19 mouse cellular contexts compared by ENCODE assay signal in the genomic region with DNA sequence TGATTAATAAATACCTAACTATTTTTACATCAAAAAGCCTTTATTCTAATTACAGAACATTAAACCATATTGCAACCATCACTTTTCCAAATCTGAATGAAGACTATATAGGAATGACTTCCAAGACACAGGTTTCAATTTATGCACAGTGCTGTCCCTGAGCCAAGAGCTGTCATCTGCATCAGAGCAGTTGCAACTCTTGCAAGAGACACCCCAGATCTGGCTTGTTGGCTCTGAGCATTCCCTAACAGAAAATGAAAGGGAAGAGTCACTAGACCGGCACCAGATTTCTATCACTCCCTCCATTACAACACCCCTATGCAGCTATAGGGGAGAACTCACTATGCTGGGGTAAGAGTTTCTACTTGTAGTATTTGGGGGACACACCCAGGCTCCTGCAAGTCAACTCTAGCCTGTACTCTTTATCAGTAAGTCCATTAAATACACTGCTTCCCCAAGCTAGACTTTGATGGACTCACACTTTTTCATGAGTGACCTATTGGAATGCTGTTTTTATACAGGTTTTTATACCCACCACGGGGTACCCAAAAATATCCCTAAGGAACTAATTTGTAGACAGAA. TPM values are rescaled to one million over a fixed set of nuclear protein-coding genes. Genes with fewer than 3 reads are reported as not detected.
DNase-seq lines count a peak whose midpoint lies in the region; ATAC-seq and TF ChIP-seq lines count a peak whose summit lies in the region.
"Had no signal": no experiment of that assay in that cellular context is flagged by ENCODE, and none has a peak within 500 bp of the region (broad histone marks: within the 10 kb centered on the region; RNA-seq: fewer than 3 reads in every experiment).

No protein-coding gene starts in this region.

- no peak for TF ChIP-seq POLR2A in kidney, adult 2 months (IDR thresholded peaks at IDR 0.05; ENCODE audit: low read depth, low read length)

- no peak overlapping the region for H3K9ac ChIP-seq in kidney, postnatal 0 days (ENCODE audit: low read depth, low read length)
- no peak overlapping the region for H3K9ac ChIP-seq in forebrain, postnatal 0 days
- H3K9ac ChIP-seq: embryonic facial prominence, embryonic 15.5 days; hindbrain, embryonic 15.5 days; neural tube, embryonic 15.5 days had no signal

- H3K27me3 ChIP-seq in kidney, postnatal 0 days (ENCODE audit: insufficient read depth, low read length) = no peaks in the 10 kb centered on the region
- no peaks in the 10 kb centered on the region for H3K27me3 ChIP-seq in kidney, adult 2 months (replicated peaks; ENCODE audit: control insufficient read depth, insufficient read depth, low read length)
- no peaks in the 10 kb centered on the region for H3K27me3 ChIP-seq in forebrain, postnatal 0 days (ENCODE audit: insufficient read depth, low read length)
- H3K27me3 ChIP-seq: embryonic facial prominence, embryonic 15.5 days; hindbrain, embryonic 15.5 days; neural tube, embryonic 15.5 days had no signal

- WGBS in kidney, postnatal 0 days = 85% methylated on average over 2 of the region's 2 CpGs
- 92% methylated on average over 2 of the region's 2 CpGs for WGBS in kidney, adult 2 months
- 77% methylated on average over 2 of the region's 2 CpGs for WGBS in forebrain, postnatal 0 days

- no peak overlapping the region for H3K4me2 ChIP-seq in kidney, postnatal 0 days (ENCODE audit: low read length)
- no peak overlapping the region for H3K4me2 ChIP-seq in forebrain, postnatal 0 days (ENCODE audit: low read depth)
- H3K4me2 ChIP-seq: embryonic facial prominence, embryonic 15.5 days; hindbrain, embryonic 15.5 days; neural tube, embryonic 15.5 days had no signal

- DNase-seq in cerebellum, adult 9-11 months = peak; percentile 20
- no peak for DNase-seq in cerebellum, adult 11 months
- no peak for DNase-seq in kidney, postnatal 0 days (ENCODE audit: low spot score)
- no peak for DNase-seq in kidney, adult 2 months
- DNase-seq in brain, adult 2 months (ENCODE audit: low read depth, low spot score) = peak; percentile 81
- peak; percentile 33 for DNase-seq in forebrain, postnatal 0 days
- DNase-seq in layer of hippocampus, postnatal 14 days (ENCODE audit: low spot score in 2 of 2) = no peak
- DNase-seq: adrenal gland, postnatal 14 days; gastrocnemius, postnatal 10 days; heart, adult 18-20 months; heart, postnatal 36 days; right cerebral cortex, postnatal 14 days; spleen, adult 18-20 months; thymus, postnatal 25 days had no signal

- no peak overlapping the region for H3K4me3 ChIP-seq in kidney, postnatal 0 days (replicated peaks; ENCODE audit: low read depth, low read length)
- H3K4me3 ChIP-seq in kidney, adult 2 months (ENCODE audit: insufficient read depth, low read depth, low read length) = no peak overlapping the region
- H3K4me3 ChIP-seq in forebrain, postnatal 0 days (ENCODE audit: low read depth, low read length) = no peak overlapping the region
- H3K4me3 ChIP-seq: embryonic facial prominence, embryonic 15.5 days; hindbrain, embryonic 15.5 days; neural tube, embryonic 15.5 days had no signal

- TF ChIP-seq CTCF in kidney, postnatal 0 days (IDR thresholded peaks at IDR 0.05; ENCODE audit: low read depth) = no peak
- TF ChIP-seq CTCF in kidney, adult 2 months (conservative IDR thresholded peaks at IDR 0.05; ENCODE audit: insufficient read depth, insufficient read length, low read depth, low read length) = no peak
- no peak for TF ChIP-seq CTCF in forebrain, postnatal 0 days (IDR thresholded peaks at IDR 0.05; ENCODE audit: low read depth)

- H3K36me3 ChIP-seq in kidney, postnatal 0 days (ENCODE audit: insufficient read depth, low read length) = no peaks in the 10 kb centered on the region
- no peaks in the 10 kb centered on the region for H3K36me3 ChIP-seq in kidney, adult 2 months (ENCODE audit: control insufficient read depth, insufficient read depth, low read length)
- H3K36me3 ChIP-seq in forebrain, postnatal 0 days (ENCODE audit: insufficient read depth) = no peaks in the 10 kb centered on the region
- H3K36me3 ChIP-seq: embryonic facial prominence, embryonic 15.5 days; hindbrain, embryonic 15.5 days; neural tube, embryonic 15.5 days had no signal

- peak overlapping the region; percentile 25; the same call in 1 of the 2 replicates for H3K27ac ChIP-seq in kidney, postnatal 0 days
- H3K27ac ChIP-seq in kidney, adult 2 months (ENCODE audit: insufficient read depth, low read depth, low read length) = no peak overlapping the region
- no peak overlapping the region for H3K27ac ChIP-seq in forebrain, postnatal 0 days (ENCODE audit: low read depth, low read length)
- H3K27ac ChIP-seq: embryonic facial prominence, embryonic 15.5 days; hindbrain, embryonic 15.5 days; neural tube, embryonic 15.5 days had no signal

- no peaks in the 10 kb centered on the region; the same call in 1 of the 2 replicates for H3K9me3 ChIP-seq in kidney, postnatal 0 days (replicated peaks; ENCODE audit: low read length)
- H3K9me3 ChIP-seq in forebrain, postnatal 0 days (ENCODE audit: low read length) = no peaks in the 10 kb centered on the region
- H3K9me3 ChIP-seq: embryonic facial prominence, embryonic 15.5 days; G1E; hindbrain, embryonic 15.5 days; neural tube, embryonic 15.5 days had no signal

- ATAC-seq in kidney, postnatal 0 days (replicated peaks; ENCODE audit: low FRiP score, low read depth) = no peak
- ATAC-seq in forebrain, postnatal 0 days = peak; percentile 54; the same call in 1 of the 2 replicates
- ATAC-seq: intestine, embryonic 16.5 days had no signal

- H3K4me1 ChIP-seq in kidney, postnatal 0 days (replicated peaks; ENCODE audit: insufficient read depth, low read length) = no peaks in the 10 kb centered on the region
- no peaks in the 10 kb centered on the region for H3K4me1 ChIP-seq in kidney, adult 2 months (ENCODE audit: control insufficient read depth, insufficient read depth, low read length)
- 0 out of 2 replicates have a peak, but pooled peaks cover 3% of the 10 kb centered on the region for H3K4me1 ChIP-seq in forebrain, postnatal 0 days (ENCODE audit: insufficient read depth)
- H3K4me1 ChIP-seq: embryonic facial prominence, embryonic 15.5 days; hindbrain, embryonic 15.5 days; neural tube, embryonic 15.5 days had no signal

RNA-seq across cellular contexts. Expression of gene Smap1, which starts 37.9 kb away (rescaled TPM):
- polyA plus RNA-seq in kidney, postnatal 0 days (2015; fragmentation: Nextera tagmentation; extraction: Ambion mirVana) = 50.4 and 53.1 TPM in 2 replicates
- 43.8 and 57.8 TPM in 2 replicates for polyA plus RNA-seq in kidney, adult 2 months (2012; rRNA removed)
- total RNA-seq in forebrain, postnatal 0 days (2014; rRNA removed) = 74.5 and 80.5 TPM in 2 replicates
- 131 and 152 TPM in 2 replicates for polyA plus RNA-seq in forebrain, postnatal 0 days (2015; fragmentation: Nextera tagmentation; extraction: Ambion mirVana)
- total RNA-seq in layer of hippocampus, postnatal 14 days (2021) = 100 to 1,000 TPM; 171 to 174 TPM

Comparison
In these comparisons a context has a peak if more than half of its experiments do, and no peak if none do; other contexts are left out.
1. DNase-seq: peak in cerebellum, adult 9-11 months (single experiment), brain, adult 2 months (single experiment) and forebrain, postnatal 0 days (single experiment); none in cerebellum, adult 11 months (single experiment), kidney, postnatal 0 days (single experiment), kidney, adult 2 months (single experiment) and layer of hippocampus, postnatal 14 days (0 of 2).